Mouse (Mus musculus) limb, embryonic 11.5 days (tissue): ENCODE results near the gene Zfp941. TPM values are rescaled to one million over a fixed set of nuclear protein-coding genes. Genes with fewer than 3 reads are reported as not detected.
"Not testable (repeated sequence)": the region's sequence is repeated elsewhere in the genome, so short reads cannot be mapped to it uniquely, and the experiment has no call there.

ENCODE experiments used
- ATAC-seq: fragments of 200-750 bp; cut with Nextera tagmentation; 2 replicates; pipeline ENCODE4 v1.8.0; 2017; ENCODE audit warnings: low read depth; ENCODE audit not compliant: insufficient number of reproducible peaks, low FRiP score, low TSS enrichment
- DNase-seq: peaks from one replicate; pipeline ENCODE4 v3.0.0-alpha.2; 2015; ENCODE audit warnings: low spot score
- H3K27ac ChIP-seq: fragments of 300-500 bp; sonication (generic); replicated peaks from 2 replicates; pipeline ENCODE4 v1.5.1; 2014; ENCODE audit warnings: low read depth, mild to moderate bottlenecking, low read length
- H3K27me3 ChIP-seq: fragments of 300-500 bp; sonication (generic); 2 replicates; pipeline ENCODE4 v1.6.1; 2014; ENCODE audit warnings: mild to moderate bottlenecking, low read length, mixed read lengths; ENCODE audit not compliant: control insufficient read depth, insufficient read depth
- H3K36me3 ChIP-seq: fragments of 300-500 bp; sonication (generic); 2 replicates; pipeline ENCODE4 v1.6.1; 2014; ENCODE audit warnings: mild to moderate bottlenecking, low read length, moderate library complexity, mixed read lengths; ENCODE audit not compliant: control insufficient read depth, insufficient read depth
- H3K4me1 ChIP-seq: fragments of 300-500 bp; sonication (generic); 2 replicates; pipeline ENCODE4 v1.6.1; 2014; ENCODE audit warnings: low read length, mixed read lengths; ENCODE audit not compliant: control insufficient read depth, insufficient read depth
- H3K4me2 ChIP-seq: fragments of 300-500 bp; sonication (generic); 2 replicates; pipeline ENCODE4 v1.6.1; 2014; ENCODE audit warnings: low read depth, mild to moderate bottlenecking, moderate library complexity; ENCODE audit not compliant: severe bottlenecking
- H3K4me3 ChIP-seq: fragments of 300-500 bp; sonication (generic); 2 replicates; pipeline ENCODE4 v1.5.1; 2014; ENCODE audit warnings: low read depth, low read length
- H3K9ac ChIP-seq: fragments of 300-500 bp; sonication (generic); 2 replicates; pipeline ENCODE4 v1.6.1; 2014; ENCODE audit warnings: mild to moderate bottlenecking, low read length
- H3K9me3 ChIP-seq: fragments of 300-500 bp; sonication (generic); 2 replicates; pipeline ENCODE4 v1.6.1; 2016; ENCODE audit warnings: low read length; ENCODE audit not compliant: control insufficient read depth
- WGBS: fragments of 180-500 bp; shearing (Covaris S2); extraction: QIAGEN DNeasy Blood & Tissue Kit; methylation state at CpG from one replicate; pipeline ENCODE4 v1.1.7; 2014; 5-methylcytosine and 5-hydroxymethylcytosine counted together
- polyA plus RNA-seq: library from polyadenylated mRNA; unstranded; fragments of >200 nt; fragmentation: Nextera tagmentation; extraction: Ambion mirVana; gene quantifications from 2 replicates; pipeline ENCODE4 v1.2.1, GENCODE M21; 2014

Zfp941 gene
- polyA plus RNA-seq, 1 experiment from 2014 or later: 2.0 TPM

DNA sequence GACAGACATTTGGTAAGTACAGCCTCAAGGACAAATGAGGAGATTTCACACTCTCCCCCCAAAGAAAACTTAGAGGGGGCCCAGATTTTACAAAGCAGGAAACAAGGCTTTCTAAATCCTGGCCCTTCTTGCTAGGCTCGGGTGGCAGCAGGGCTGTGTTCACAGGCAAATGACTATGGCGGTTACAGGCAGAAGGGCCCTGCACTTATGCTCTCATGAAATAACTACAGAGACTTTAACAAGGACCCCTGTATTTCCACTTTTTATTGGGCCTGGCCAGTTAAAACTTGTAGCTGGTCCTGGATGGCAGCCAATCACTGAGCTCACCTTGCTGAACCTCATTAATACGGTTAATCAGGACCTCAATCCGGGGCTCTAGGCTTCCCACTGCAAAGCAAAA, 41.4 kb downstream of the Zfp941 start:
- H3K36me3 ChIP-seq: no peaks in the 10 kb centered on the region
- WGBS: 61% methylated on average over 4 of the region's 4 CpGs
- no peaks in the 10 kb centered on the region for H3K4me1 ChIP-seq
- no peak overlapping the region for H3K4me2 ChIP-seq
- no peaks in the 10 kb centered on the region for H3K27me3 ChIP-seq
- DNase-seq (no peak), ATAC-seq (no peak; the same call in 1 of the 2 replicates)
- no peak overlapping the region for H3K27ac ChIP-seq
- no peaks in the 10 kb centered on the region for H3K9me3 ChIP-seq
- no peak overlapping the region for H3K9ac ChIP-seq
- no peak overlapping the region for H3K4me3 ChIP-seq

DNA sequence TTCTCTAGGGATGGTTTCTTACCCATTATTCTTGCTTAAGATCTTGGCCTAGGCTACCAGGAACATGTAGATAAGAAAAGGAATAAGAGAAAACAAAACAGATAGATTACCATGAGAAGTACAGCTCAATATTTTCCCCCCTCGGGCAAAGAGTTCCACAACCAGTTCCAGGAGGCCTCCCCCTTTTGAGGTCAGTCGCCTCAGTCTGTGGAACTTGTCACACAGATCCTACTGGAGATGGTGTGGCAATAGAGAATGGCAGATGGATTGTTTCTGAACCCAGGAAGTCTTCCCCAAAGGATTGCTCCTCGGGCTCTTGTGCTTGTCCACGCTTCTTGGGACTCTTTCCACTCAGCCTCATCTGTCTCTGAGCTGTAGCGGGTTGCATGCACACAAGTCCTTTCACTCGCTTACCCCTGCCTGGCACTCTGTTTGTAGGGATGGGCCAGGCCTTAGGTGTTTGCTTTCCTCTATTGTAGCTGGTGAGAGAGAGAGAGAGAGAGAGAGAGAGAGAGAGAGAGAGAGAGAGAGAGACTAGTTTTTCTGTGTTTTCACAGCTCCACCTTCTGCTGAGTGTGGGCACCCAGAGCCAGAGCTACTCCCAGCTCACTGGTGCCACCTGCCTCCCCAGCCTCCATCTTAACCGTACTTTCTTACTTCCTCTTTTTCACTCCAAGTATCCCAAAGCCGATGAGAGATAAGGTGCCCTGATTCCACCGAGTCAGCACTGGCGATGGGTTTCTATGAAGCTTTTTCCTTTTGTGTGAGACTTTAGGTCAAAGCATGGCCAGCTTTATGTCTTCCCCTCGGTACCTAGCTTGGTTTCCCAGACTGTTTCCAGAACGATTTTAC, 55.9 kb downstream of the Zfp941 start:
- no peak overlapping the region for H3K27ac ChIP-seq
- no peak for ATAC-seq
- 76% methylated on average over 12 of the region's 12 CpGs for WGBS

DNA sequence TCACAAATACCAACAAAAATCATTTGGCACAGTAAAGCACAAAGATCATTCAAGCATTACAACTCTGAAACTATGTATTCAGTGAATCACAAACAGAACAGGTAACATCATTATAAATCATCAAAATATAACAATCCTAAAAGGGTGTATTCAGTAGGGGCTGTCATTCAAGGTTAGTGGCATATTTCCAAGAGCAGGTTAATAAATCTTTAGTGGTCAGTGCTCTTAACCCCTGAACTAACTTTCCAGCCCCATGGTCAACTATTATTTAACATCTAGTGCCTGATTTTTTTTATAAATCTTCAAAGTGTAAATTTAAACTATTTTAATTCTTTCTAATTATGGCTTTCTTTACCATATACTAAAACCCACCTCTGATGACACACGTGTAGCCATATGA, 56.6 kb downstream of the Zfp941 start:
- H3K9me3 ChIP-seq: not testable (repeated sequence)

More for the DNA sequence above, 55.9 kb downstream of the Zfp941 start:
- H3K9ac ChIP-seq: no peak overlapping the region
- no peaks in the 10 kb centered on the region for H3K9me3 ChIP-seq
- no peak overlapping the region for H3K4me3 ChIP-seq
- no peak overlapping the region for H3K4me2 ChIP-seq
- no peaks in the 10 kb centered on the region for H3K36me3 ChIP-seq
- H3K4me1 ChIP-seq: no peaks in the 10 kb centered on the region
- no peak for DNase-seq
- no peaks in the 10 kb centered on the region for H3K27me3 ChIP-seq

DNA sequence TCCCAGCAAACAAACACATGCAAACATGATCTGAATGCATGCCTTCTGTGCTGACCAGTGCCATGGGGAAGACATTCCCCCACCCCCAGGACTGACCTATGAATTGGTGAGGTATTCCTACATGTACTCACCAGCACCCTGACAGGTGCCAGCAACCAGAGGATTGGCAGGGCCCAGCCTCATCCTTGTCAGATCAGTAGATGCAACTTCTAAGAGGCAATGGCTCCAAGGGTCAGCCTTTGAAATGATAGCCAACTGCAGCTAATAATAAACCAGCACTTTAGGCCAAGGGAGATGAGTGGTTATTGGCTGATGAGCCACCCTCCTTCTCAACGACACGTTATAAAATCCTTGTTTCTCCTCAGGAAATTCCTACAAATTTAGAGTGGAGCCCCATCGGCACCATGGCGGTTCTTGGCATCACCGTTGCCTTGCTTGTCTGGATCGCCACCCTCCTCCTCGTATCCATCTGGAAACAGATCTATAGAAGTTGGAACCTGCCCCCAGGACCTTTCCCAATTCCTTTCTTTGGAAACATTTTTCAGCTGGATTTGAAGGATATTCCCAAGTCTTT, 58.4 kb downstream of the Zfp941 start, which contains the start of gene Cyp2e1:
Gene Cyp2e1, plus strand, starts transcription at position 293 of the 574 bp plus-strand sequence.
- Histone ChIP-seq H3K27me3 (no peaks in the 10 kb centered on the region), H3K27ac (no peak within 1 kb of the TSS), H3K9ac (no peak within 1 kb of the TSS), H3K4me1 (no peaks in the 10 kb centered on the region), H3K36me3 (no peaks in the 10 kb centered on the region), H3K4me3 (no peak within 1 kb of the TSS), H3K9me3 (no peaks in the 10 kb centered on the region), H3K4me2 (no peak within 1 kb of the TSS)
- DNase-seq (no peak), ATAC-seq (no peak)
- WGBS: 82% methylated on average over 7 of the region's 7 CpGs

More for the DNA sequence above, 56.6 kb downstream of the Zfp941 start:
- not testable (repeated sequence) for H3K4me2 ChIP-seq, H3K9ac ChIP-seq, H3K4me3 ChIP-seq, DNase-seq, H3K4me1 ChIP-seq, H3K27me3 ChIP-seq, ATAC-seq, H3K27ac ChIP-seq, H3K36me3 ChIP-seq
- WGBS: 68% methylated on average over 1 of the region's 1 CpGs

DNA sequence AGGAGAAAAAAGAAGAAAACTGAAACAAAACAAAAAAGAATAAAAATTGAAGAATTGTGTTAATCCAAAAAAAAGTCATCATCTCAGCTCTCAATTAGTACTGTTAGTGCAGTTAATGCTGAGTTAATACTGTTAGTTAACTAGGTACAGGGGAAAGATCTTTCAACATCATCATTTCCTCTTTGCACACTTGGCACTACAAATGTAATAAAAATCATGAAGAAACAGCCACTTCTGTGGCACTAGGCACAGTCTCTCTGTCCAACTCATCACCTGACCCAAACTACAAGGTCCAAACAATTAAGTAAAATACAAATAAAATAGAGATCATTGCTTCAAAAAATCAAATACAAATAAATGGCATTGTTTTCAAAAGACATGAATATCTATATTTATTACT, 61.3 kb downstream of the Zfp941 start:
- Histone ChIP-seq H3K9me3 (no peaks in the 10 kb centered on the region), H3K36me3 (no peaks in the 10 kb centered on the region), H3K4me3 (no peak overlapping the region), H3K27ac (no peak overlapping the region), H3K27me3 (no peaks in the 10 kb centered on the region), H3K9ac (no peak overlapping the region), H3K4me1 (no peaks in the 10 kb centered on the region), H3K4me2 (no peak overlapping the region)
- ATAC-seq (no peak), DNase-seq (no peak)

Other genes with a start within 250 kb of the Zfp941 start
- gene Olfr46, start 220.9 kb downstream of the Zfp941 start, polyA plus RNA-seq: not detected in 2 replicates
- gene Olfr61, start 193.2 kb downstream of the Zfp941 start, polyA plus RNA-seq: not detected in 2 replicates
- gene Olfr53, start 175.7 kb downstream of the Zfp941 start, polyA plus RNA-seq: not detected in 2 replicates
- gene Olfr539, start 162.2 kb downstream of the Zfp941 start, polyA plus RNA-seq: not detected in 2 replicates
- gene Olfr45, start 140.2 kb downstream of the Zfp941 start, polyA plus RNA-seq: 0.09 TPM in 1 of 2 replicates, not detected in the other
- not detected in 2 replicates for gene Olfr541, start 124.9 kb downstream of the Zfp941 start, polyA plus RNA-seq
- not detected in 2 replicates for gene Cyp2e1, start 58.4 kb downstream of the Zfp941 start, polyA plus RNA-seq
- 0.85 and 1.0 TPM in 2 replicates for gene Syce1, start 34.3 kb downstream of the Zfp941 start, polyA plus RNA-seq
- 0.68 and 0.78 TPM in 2 replicates for gene Urah, start 12.8 kb upstream of the Zfp941 start, polyA plus RNA-seq
- not detected in 2 replicates for gene Scgb1c1, start 23.4 kb upstream of the Zfp941 start, polyA plus RNA-seq
- gene Odf3, start 25.6 kb upstream of the Zfp941 start, polyA plus RNA-seq: not detected in 2 replicates
- gene Gm45785, start 34.2 kb upstream of the Zfp941 start, polyA plus RNA-seq: not detected in 2 replicates
- 57.2 and 61.4 TPM in 2 replicates for gene Ric8a, start 34.8 kb upstream of the Zfp941 start, polyA plus RNA-seq
- 27.9 and 33.6 TPM in 2 replicates for gene Bet1l, start 35.4 kb upstream of the Zfp941 start, polyA plus RNA-seq
- gene Psmd13, start 59.8 kb upstream of the Zfp941 start, polyA plus RNA-seq: 185 and 243 TPM in 2 replicates
- 21.6 and 23.2 TPM in 2 replicates for gene Sirt3, start 60.1 kb upstream of the Zfp941 start, polyA plus RNA-seq
- 0.88 and 1.0 TPM in 2 replicates for gene Cox8b, start 78.3 kb upstream of the Zfp941 start, polyA plus RNA-seq
- 0.26 TPM in 1 of 2 replicates, not detected in the other for gene Nlrp6, start 98.7 kb upstream of the Zfp941 start, polyA plus RNA-seq
- gene Pgghg, start 119.2 kb upstream of the Zfp941 start, polyA plus RNA-seq: 13.6 and 16.1 TPM in 2 replicates
- gene Ifitm5, start 128.1 kb upstream of the Zfp941 start, polyA plus RNA-seq: 1.7 and 1.9 TPM in 2 replicates
- not detected in 2 replicates for gene Gm45717, start 133.8 kb upstream of the Zfp941 start, polyA plus RNA-seq
- gene Ifitm2, start 133.8 kb upstream of the Zfp941 start, polyA plus RNA-seq: 853 and 900 TPM in 2 replicates
- gene Ifitm1, start 145.0 kb upstream of the Zfp941 start, polyA plus RNA-seq: 63.9 and 68.3 TPM in 2 replicates
- gene Ifitm3, start 188.6 kb upstream of the Zfp941 start, polyA plus RNA-seq: 45.3 and 50.4 TPM in 2 replicates
- not detected in 2 replicates for gene Ifitm6, start 195.7 kb upstream of the Zfp941 start, polyA plus RNA-seq
- gene Gm17387, start 207.0 kb upstream of the Zfp941 start, polyA plus RNA-seq: not detected in 2 replicates
- 19.1 and 20.0 TPM in 2 replicates for gene B4galnt4, start 238.9 kb upstream of the Zfp941 start, polyA plus RNA-seq